Mouse (Mus musculus) lung, embryonic 15.5 days (tissue): ENCODE measurements around the gene Epn3. TPM values are rescaled to one million over a fixed set of nuclear protein-coding genes. Genes with fewer than 3 reads are reported as not detected.

ENCODE experiments used
- ATAC-seq: fragments of 200-750 bp; cut with Nextera tagmentation; 2 replicates; pipeline ENCODE4 v1.8.0; 2017; ENCODE audit warnings: moderate number of reproducible peaks, borderline replicate concordance; ENCODE audit not compliant: low FRiP score, low TSS enrichment; ENCODE audit errors: extremely low read depth
- H3K27ac ChIP-seq: fragments of 300-500 bp; sonication (generic); 2 replicates; pipeline ENCODE4 v1.5.1; 2015; ENCODE audit warnings: moderate library complexity, mild to moderate bottlenecking, inconsistent platforms
- H3K27me3 ChIP-seq: fragments of 300-500 bp; sonication (generic); 2 replicates; pipeline ENCODE4 v1.6.1; 2015; ENCODE audit warnings: inconsistent platforms
- H3K36me3 ChIP-seq: fragments of 300-500 bp; sonication (generic); 2 replicates; pipeline ENCODE4 v1.6.1; 2015; ENCODE audit warnings: inconsistent platforms
- H3K4me1 ChIP-seq: fragments of 300-500 bp; sonication (generic); 2 replicates; pipeline ENCODE4 v1.6.1; 2015; ENCODE audit warnings: inconsistent platforms
- H3K4me2 ChIP-seq: fragments of 300-500 bp; sonication (generic); 2 replicates; pipeline ENCODE4 v1.6.1; 2015; ENCODE audit warnings: inconsistent platforms, mild to moderate bottlenecking, moderate library complexity
- H3K4me3 ChIP-seq: fragments of 300-500 bp; sonication (generic); 2 replicates; pipeline ENCODE4 v1.5.1; 2015; ENCODE audit warnings: mild to moderate bottlenecking, inconsistent platforms
- H3K9ac ChIP-seq: fragments of 300-500 bp; sonication (generic); 2 replicates; pipeline ENCODE4 v1.6.1; 2015; ENCODE audit warnings: inconsistent platforms
- H3K9me3 ChIP-seq: fragments of 300-500 bp; sonication (generic); 2 replicates; pipeline ENCODE4 v1.6.1; 2016; ENCODE audit warnings: inconsistent platforms
- WGBS: fragments of 180-500 bp; shearing (Covaris S2); methylation state at CpG from one replicate; pipeline ENCODE4 v1.1.7; 2015; 5-methylcytosine and 5-hydroxymethylcytosine counted together
- polyA plus RNA-seq: library from polyadenylated mRNA; unstranded; fragments of >200 nt; fragmentation: Nextera tagmentation; extraction: Ambion mirVana; gene quantifications from 2 replicates; pipeline ENCODE4 v1.2.1, GENCODE M21; 2015

Gene Epn3
- polyA plus RNA-seq, 1 experiment from 2014 or later: 17.3 TPM

DNA sequence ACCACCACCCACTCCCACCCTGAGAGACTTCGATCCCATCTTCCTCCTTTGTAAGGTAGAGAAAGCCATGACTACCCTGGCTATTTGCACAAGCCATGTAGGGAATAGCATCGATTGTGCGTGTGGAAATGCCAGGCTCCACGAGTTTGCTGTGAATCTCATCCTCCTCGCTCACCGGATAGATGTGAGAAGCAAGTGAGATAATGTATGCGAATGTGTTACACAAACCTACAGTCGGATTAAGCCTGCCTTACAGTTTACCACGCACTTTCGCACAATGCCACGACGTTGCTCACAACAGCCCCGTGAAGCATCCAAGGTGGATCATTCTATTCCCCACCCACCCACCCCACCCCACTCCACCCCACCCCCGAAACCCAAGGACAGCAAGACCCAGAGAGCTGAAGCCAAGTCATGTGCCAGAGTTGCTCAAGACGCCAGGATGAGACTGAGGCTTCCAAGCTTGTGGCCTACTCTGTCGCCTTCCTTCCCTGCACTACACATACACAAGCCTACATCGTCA, 33.4 kb downstream of the Epn3 start:
- peaks cover 50% of the 10 kb centered on the region for H3K4me1 ChIP-seq

DNA sequence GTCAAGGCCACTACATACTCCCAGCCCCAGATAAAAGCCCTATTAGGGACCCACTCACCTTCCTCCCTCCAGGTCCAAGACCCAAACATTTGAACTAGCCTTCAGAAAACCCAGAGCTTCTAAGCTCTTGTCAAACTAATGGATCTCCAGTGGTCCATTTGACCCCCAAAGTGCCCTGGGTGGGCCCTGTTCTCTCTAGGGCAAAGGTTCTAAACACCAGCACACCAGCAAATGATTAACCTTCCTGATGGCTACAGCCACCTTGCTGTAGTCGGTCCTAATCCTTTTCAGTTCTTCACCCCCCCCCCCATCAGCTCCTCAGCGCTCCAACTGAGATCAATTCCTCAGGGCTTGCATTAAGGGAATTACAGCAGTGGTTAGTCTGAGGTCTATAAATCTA, 35.6 kb downstream of the Epn3 start:
- Histone ChIP-seq H3K4me1 (peaks cover 32% of the 10 kb centered on the region), H3K4me3 (no peak overlapping the region), H3K27me3 (no peaks in the 10 kb centered on the region), H3K27ac (no peak overlapping the region), H3K9ac (no peak overlapping the region), H3K36me3 (0 out of 2 replicates have a peak, but pooled peaks cover 4% of the 10 kb centered on the region), H3K4me2 (no peak overlapping the region), H3K9me3 (no peaks in the 10 kb centered on the region)
- WGBS: 48% methylated on average over 2 of the region's 2 CpGs
- ATAC-seq: no peak

More for the DNA sequence above, 33.4 kb downstream of the Epn3 start:
- no peak for ATAC-seq
- no peaks in the 10 kb centered on the region for H3K9me3 ChIP-seq
- no peak overlapping the region for H3K9ac ChIP-seq
- no peak overlapping the region for H3K27ac ChIP-seq
- H3K36me3 ChIP-seq: no peaks in the 10 kb centered on the region
- 0 out of 2 replicates have a peak, but pooled peaks cover 4% of the 10 kb centered on the region for H3K27me3 ChIP-seq
- no peak overlapping the region for H3K4me2 ChIP-seq
- H3K4me3 ChIP-seq: no peak overlapping the region
- 83% methylated on average over 17 of the region's 17 CpGs for WGBS

GRCm38 (mm10) chr11:94461856-94462255, 37.9 kb downstream of the Epn3 start:
- ATAC-seq: no peak
- no peaks in the 10 kb centered on the region for H3K9me3 ChIP-seq
- no peak overlapping the region for H3K27ac ChIP-seq
- peaks cover 10% of the 10 kb centered on the region; the same call in 1 of the 2 replicates for H3K4me1 ChIP-seq
- H3K4me3 ChIP-seq: no peak overlapping the region
- H3K9ac ChIP-seq: no peak overlapping the region
- WGBS: 92% methylated on average over 11 of the region's 11 CpGs
- no peak overlapping the region for H3K4me2 ChIP-seq
- H3K27me3 ChIP-seq: no peaks in the 10 kb centered on the region
- H3K36me3 ChIP-seq: 0 out of 2 replicates have a peak, but pooled peaks cover 8% of the 10 kb centered on the region

DNA sequence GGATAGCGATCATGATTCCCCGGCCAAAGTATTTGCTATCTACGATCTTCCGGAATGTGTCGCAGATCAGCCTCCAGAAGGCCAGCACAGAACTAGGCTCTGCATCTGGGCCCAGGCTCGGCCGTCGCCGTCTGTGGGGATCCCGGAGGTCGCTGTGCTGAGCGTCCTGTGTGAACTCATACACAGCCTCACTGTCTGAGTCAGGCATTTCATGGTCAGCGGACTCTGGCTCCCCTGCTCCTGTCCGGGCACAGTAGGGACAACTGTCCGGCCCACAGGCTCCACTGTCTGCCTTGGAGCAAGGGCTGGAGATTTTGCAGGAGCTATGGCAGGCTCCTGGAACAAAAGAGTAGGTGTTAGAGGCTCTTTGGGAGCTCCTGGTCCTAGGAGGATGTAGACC, 42.8 kb downstream of the Epn3 start:
- H3K9ac ChIP-seq: no peak overlapping the region
- no peaks in the 10 kb centered on the region for H3K9me3 ChIP-seq
- H3K27ac ChIP-seq: no peak overlapping the region
- WGBS: 78% methylated on average over 15 of the region's 15 CpGs
- H3K36me3 ChIP-seq: 0 out of 2 replicates have a peak, but pooled peaks cover 8% of the 10 kb centered on the region
- no peak for ATAC-seq
- H3K27me3 ChIP-seq: no peaks in the 10 kb centered on the region
- H3K4me2 ChIP-seq: no peak overlapping the region
- no peak overlapping the region for H3K4me3 ChIP-seq
- peaks cover 5% of the 10 kb centered on the region; the same call in 1 of the 2 replicates for H3K4me1 ChIP-seq

- Histone ChIP-seq H3K27ac (no peak overlapping the region), H3K9me3 (no peaks in the 10 kb centered on the region), H3K36me3 (0 out of 2 replicates have a peak, but pooled peaks cover 8% of the 10 kb centered on the region), H3K4me2 (no peak overlapping the region), H3K27me3 (no peaks in the 10 kb centered on the region), H3K4me1 (peaks cover 11% of the 10 kb centered on the region), H3K4me3 (no peak overlapping the region), H3K9ac (no peak overlapping the region)
- ATAC-seq: no peak
- 58% methylated on average over 3 of the region's 3 CpGs for WGBS
Measured at GRCm38 (mm10) chr11:94456347-94456746, 43.4 kb downstream of the Epn3 start.

GRCm38 (mm10) chr11:94455161-94455820, 44.5 kb downstream of the Epn3 start:
- Histone ChIP-seq H3K9me3 (no peaks in the 10 kb centered on the region), H3K36me3 (0 out of 2 replicates have a peak, but pooled peaks cover 8% of the 10 kb centered on the region), H3K4me3 (no peak overlapping the region), H3K27me3 (no peaks in the 10 kb centered on the region), H3K27ac (no peak overlapping the region), H3K4me2 (no peak overlapping the region), H3K9ac (no peak overlapping the region), H3K4me1 (peaks cover 22% of the 10 kb centered on the region)
- no peak for ATAC-seq
- 72% methylated on average over 10 of the region's 10 CpGs for WGBS

GRCm38 (mm10) chr11:94454756-94455155, 45.0 kb downstream of the Epn3 start:
- Histone ChIP-seq H3K4me2 (no peak overlapping the region), H3K36me3 (0 out of 2 replicates have a peak, but pooled peaks cover 8% of the 10 kb centered on the region), H3K9ac (no peak overlapping the region), H3K9me3 (no peaks in the 10 kb centered on the region), H3K27me3 (no peaks in the 10 kb centered on the region), H3K4me3 (no peak overlapping the region), H3K27ac (no peak overlapping the region), H3K4me1 (peaks cover 26% of the 10 kb centered on the region)
- 74% methylated on average over 5 of the region's 5 CpGs for WGBS
- no peak for ATAC-seq

DNA sequence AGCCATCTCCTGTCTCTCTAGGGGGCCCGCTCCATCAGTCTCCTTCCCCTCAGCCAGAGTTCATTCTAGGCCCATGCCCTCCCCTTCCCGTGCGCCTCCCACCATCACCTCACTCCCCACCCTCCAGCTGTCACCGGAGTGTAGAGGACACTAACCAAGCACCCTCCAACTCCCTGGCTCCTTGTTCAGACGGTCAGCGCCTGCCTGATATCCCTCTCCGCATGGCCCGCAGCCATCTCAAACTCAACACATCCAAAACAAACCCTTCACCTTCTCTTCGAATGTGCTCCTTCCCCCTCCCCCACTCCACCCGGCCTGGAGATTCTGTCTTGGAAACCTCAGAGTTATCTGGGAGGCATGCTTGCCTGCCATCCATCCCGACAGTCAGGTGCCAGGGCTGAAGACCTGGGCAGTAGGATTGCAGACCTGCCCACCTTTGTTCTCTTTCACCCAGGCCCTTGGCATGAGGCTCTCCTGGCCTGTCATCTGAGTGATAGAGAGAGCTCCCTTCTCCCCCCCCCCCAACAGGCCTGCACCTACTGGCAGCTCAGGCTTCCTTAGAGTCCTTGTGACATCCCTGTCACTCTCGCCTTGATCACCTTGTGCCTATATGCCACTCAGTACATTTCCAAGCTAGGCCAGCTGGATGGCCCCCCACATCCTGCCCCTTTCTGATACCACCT, 48.5 kb downstream of the Epn3 start:
- H3K4me1 ChIP-seq: peaks cover 27% of the 10 kb centered on the region
- 26% methylated on average over 12 of the region's 12 CpGs for WGBS
- H3K27ac ChIP-seq: no peak overlapping the region

GRCm38 (mm10) chr11:94449886-94450285, 49.9 kb downstream of the Epn3 start:
- Histone ChIP-seq H3K27ac (no peak overlapping the region; the same call in none of the 2 replicates), H3K4me3 (no peak overlapping the region), H3K9ac (no peak overlapping the region), H3K27me3 (no peaks in the 10 kb centered on the region), H3K36me3 (no peaks in the 10 kb centered on the region), H3K4me1 (peaks cover 27% of the 10 kb centered on the region), H3K9me3 (no peaks in the 10 kb centered on the region), H3K4me2 (no peak overlapping the region)
- 0 out of 2 replicates have a peak, but pooled peaks have one; percentile 8 for ATAC-seq
- 45% methylated on average over 5 of the region's 5 CpGs for WGBS

More for the DNA sequence above, 48.5 kb downstream of the Epn3 start:
- no peak overlapping the region for H3K4me3 ChIP-seq
- H3K9me3 ChIP-seq: no peaks in the 10 kb centered on the region
- ATAC-seq: peak; percentile 23; the same call in 1 of the 2 replicates
- no peaks in the 10 kb centered on the region for H3K27me3 ChIP-seq
- no peaks in the 10 kb centered on the region for H3K36me3 ChIP-seq
- H3K4me2 ChIP-seq: no peak overlapping the region
- no peak overlapping the region for H3K9ac ChIP-seq

- H3K27me3 ChIP-seq: no peaks in the 10 kb centered on the region
- H3K4me3 ChIP-seq: no peak overlapping the region
- no peaks in the 10 kb centered on the region for H3K36me3 ChIP-seq
- peaks cover 27% of the 10 kb centered on the region for H3K4me1 ChIP-seq
- no peak overlapping the region for H3K27ac ChIP-seq
- WGBS: 55% methylated on average over 8 of the region's 8 CpGs
- H3K9me3 ChIP-seq: no peaks in the 10 kb centered on the region
- no peak overlapping the region for H3K4me2 ChIP-seq
- H3K9ac ChIP-seq: no peak overlapping the region
- ATAC-seq: no peak
Measured at GRCm38 (mm10) chr11:94449239-94449638, 50.5 kb downstream of the Epn3 start.

DNA sequence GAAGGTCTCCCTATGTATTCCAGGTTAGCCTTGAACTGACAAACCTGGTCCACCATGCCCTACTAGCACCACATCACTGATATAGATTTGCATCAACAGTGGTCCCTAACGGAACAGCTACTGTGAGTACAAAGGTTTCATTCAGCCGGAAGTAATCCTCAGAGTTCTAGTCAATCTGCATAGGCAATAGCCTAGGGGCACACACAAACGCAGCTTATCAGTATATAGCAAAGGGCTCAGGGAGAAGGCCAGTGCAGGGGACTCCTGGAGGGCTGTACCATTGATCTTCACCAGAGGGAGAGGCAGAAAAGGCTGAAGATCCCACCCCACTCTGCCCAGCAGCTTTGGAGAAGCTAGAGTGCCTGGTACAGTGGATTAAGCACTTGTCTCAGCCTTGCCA, 52.8 kb downstream of the Epn3 start:
- Histone ChIP-seq H3K4me3 (no peak overlapping the region), H3K27ac (no peak overlapping the region), H3K4me1 (peaks cover 27% of the 10 kb centered on the region), H3K27me3 (no peaks in the 10 kb centered on the region), H3K36me3 (no peaks in the 10 kb centered on the region), H3K4me2 (no peak overlapping the region), H3K9ac (no peak overlapping the region), H3K9me3 (no peaks in the 10 kb centered on the region)
- WGBS: 41% methylated on average over 3 of the region's 3 CpGs
- no peak for ATAC-seq

GRCm38 (mm10) chr11:94445300-94445699, 54.5 kb downstream of the Epn3 start:
- ATAC-seq: no peak
- Histone ChIP-seq H3K4me1 (peaks cover 9% of the 10 kb centered on the region), H3K27me3 (no peaks in the 10 kb centered on the region), H3K4me2 (no peak overlapping the region), H3K9ac (no peak overlapping the region), H3K9me3 (no peaks in the 10 kb centered on the region), H3K27ac (no peak overlapping the region), H3K36me3 (no peaks in the 10 kb centered on the region), H3K4me3 (no peak overlapping the region)
- 42% methylated on average over 4 of the region's 4 CpGs for WGBS
